Mouse (Mus musculus) heart, adult 9 months (tissue): ENCODE data around the gene Spp2.
"Not testable (repeated sequence)": the region's sequence is repeated elsewhere in the genome, so short reads cannot be mapped to it uniquely, and the experiment has no call there.

ENCODE experiments used
- DNase-seq, 2 experiments: peaks; one replicate each; pipeline ENCODE4 v3.0.0; 2022; ENCODE audit warnings: low spot score in 2 of 2

The Spp2 gene

GRCm38 (mm10) chr1:88433096-88433883 is 26.5 kb downstream of the Spp2 start:
- no peak for DNase-seq

DNA sequence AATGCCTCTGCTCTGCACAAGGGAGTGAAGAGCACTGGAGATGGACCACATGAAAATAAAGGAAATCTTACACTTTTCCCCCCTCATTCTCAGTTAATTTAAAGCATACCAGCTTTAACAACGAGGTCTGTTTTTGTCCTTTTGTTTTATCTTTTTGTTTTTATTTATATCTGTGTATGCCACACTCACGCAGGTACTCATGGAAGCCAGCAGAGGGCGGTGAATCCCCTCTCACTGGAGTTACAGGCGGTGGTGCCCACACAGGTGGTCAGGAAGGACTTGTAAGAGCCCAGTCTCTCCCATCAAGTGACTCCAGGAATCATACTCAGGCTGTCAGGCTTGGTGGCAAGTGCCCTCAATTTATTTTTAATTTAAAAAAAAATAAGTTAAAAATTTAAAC is 27.3 kb downstream of the Spp2 start:
- DNase-seq: no peak

DNA sequence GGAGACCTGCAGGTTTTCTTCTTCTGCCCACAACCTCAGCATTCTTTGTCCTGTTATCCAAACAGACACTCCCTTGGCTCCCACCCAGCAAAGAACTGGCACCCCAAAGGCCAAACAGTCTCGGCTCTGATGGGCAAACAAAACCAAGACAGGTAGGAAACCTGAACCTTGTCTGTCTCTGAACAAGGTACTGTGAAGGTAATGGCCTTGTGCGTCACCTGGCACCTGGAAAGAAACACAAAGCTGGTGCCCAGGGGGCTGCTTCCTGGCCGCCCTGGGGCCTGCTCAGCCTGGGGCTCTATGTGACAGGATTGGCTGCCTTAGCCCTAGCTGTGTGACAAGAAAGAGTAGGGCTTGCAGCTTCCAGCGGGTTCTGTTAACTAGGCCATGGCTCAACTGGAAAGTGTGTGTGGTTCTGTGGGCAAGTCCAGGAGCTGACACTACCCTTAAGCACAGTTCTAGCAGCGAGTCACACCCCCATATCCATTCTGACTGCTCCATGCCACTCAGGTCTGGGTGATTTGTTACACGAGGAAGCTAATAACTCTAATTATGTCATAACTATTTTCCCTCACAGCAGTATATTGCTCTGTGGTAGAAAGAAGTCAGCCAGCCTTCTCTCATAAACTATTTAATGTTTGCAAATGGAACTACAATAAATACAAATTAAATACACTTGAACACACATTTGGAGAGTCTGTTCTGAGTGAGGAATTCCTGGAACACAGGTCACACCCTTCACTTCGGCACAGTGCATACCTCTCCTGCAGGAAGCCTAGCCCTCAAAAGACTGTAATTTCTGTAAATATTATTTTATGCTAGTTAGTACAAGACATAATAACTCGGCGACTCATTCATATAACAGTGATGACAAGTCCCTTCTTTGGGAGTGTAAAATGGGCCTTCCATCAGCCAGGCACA is 30.7 kb downstream of the Spp2 start:
- no peak for DNase-seq

- DNase-seq: no peak
Measured at GRCm38 (mm10) chr1:88443383-88443782, 36.6 kb downstream of the Spp2 start.

DNA sequence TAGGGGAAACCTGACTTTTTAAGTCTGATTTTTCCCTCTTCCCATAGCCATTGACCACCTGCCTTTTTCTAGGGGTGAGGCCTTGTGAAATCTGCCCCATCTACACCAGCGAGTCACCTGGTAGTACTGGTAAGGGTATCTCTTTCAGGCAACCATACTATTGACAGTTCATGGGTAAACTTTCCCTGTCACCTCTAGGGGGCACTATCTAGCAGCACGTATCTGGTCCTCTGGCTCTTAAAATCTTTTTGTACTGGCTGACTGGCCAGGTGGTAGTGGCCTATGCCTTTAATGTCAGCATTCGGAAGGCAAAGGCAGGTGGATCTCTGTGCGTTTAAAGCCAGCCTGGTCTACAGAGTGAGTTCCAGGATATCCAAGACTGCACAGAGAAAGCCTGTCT is 38.6 kb downstream of the Spp2 start:
- DNase-seq: no peak

DNA sequence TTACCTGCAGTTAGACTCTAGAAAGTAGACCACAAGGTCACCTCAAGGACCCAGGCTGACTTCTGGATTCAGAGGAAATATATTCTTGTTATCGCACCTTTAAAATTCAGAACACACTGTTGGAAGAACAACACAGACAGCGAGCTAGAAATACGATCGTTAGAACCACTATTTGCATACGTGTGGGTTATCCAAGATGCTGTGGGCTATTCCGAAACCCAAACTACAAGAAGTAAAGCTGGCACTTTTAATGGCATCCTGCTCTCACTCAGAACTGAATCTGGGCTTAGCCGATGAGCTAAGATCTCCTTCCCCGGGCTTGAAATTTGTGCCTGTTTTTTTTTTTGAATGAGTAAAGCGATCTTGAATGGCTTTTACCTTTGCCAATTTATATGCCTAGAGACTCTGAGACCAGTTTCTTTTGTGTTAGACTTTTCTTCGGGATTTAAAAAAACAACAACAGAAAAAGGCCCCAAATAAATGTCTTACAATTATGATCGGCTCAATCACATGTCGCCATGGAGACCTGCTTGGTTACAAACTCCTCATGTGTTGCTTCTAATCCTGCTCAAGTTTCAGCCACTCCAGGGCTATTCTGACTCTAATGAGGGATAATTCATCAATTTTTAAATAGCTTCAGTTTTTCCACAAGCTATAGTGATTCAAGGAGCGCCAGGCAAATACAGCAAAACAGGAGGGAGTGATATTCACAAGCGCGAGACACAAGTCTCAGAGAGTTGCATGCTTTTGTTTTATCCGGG is 39.7 kb downstream of the Spp2 start:
- DNase-seq: no peak

GRCm38 (mm10) chr1:88447483-88447882 is 40.7 kb downstream of the Spp2 start:
- DNase-seq: no peak

DNA sequence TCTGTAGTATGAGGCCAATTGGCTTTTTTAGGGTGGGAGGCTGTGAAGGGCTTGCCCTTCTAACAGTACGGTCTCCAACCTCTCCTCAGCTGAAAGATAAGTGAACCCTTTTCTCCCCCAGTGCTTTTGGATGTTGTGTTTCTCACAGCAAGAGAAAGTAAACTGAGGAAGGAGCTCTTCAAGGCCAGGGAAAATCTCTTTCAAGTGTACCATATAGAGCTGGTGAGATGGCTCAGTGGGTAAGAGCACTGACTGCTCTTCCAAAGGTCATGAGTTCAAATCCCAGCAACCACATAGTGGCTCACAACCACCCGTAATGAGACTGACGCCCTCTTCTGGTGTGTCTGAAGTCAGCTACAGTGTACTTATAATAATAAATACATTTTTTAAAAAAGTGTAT is 41.3 kb downstream of the Spp2 start:
- DNase-seq: not testable (repeated sequence)

- no peak for DNase-seq
Measured at GRCm38 (mm10) chr1:88449741-88450140, 43.0 kb downstream of the Spp2 start.

DNA sequence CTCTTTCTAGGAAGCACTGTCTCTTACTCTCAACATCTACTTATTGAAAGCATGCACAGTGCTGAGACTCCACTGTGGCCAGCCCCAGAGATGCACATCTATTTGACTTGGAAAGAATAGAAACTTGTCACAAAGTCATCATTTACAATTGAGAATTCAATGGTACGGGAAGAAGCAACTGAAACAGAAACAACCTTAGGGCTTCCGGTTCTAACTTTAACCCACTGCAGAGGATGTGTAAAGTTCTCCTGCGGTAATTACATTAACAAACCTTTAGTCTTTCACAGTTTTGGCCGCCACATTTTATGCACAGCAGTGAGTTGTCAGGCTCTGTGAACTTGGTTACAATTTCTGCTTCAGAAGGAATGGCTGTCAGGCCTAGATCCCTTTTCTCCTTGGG is 43.9 kb downstream of the Spp2 start:
- DNase-seq: no peak

DNA sequence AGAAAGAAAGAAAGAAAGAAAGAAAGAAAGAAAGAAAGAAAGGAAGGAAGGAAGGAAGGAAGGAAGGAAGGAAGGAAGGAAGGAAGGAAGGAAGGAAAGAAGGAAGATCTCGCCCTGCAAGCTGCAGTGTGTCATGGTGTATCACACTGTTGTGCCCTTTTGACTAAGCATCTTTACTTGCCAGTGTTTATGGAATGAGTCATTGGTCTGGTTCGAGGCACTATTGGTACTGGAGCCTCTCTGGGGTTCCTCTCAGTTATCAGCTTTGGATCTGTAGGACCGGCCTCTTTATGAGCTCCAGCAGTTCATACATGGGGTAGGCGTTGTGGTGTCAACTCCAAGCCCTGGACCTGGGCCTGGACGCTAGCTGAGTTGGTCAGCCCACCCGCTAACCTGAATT is 45.4 kb downstream of the Spp2 start:
- DNase-seq: no peak

DNA sequence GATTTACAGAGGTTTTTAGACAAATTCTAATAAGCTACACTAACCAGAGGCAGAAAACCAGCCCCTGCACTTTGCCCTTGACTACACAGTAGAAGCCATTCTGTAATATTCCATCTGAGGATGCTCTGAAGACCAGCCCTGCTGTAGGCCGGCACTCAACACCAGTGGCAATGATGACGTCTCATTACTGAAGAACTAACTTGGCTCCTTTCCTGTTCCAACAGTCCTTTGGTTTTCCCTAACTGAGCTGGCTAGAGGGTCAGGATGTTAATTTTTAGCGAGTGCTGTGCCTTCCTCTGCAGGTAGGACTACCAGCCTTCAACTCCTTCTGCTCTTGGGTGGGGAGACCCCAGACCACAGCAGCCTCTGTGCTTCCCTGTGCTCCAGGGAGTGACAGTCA is 47.9 kb downstream of the Spp2 start:
- DNase-seq: no peak

DNA sequence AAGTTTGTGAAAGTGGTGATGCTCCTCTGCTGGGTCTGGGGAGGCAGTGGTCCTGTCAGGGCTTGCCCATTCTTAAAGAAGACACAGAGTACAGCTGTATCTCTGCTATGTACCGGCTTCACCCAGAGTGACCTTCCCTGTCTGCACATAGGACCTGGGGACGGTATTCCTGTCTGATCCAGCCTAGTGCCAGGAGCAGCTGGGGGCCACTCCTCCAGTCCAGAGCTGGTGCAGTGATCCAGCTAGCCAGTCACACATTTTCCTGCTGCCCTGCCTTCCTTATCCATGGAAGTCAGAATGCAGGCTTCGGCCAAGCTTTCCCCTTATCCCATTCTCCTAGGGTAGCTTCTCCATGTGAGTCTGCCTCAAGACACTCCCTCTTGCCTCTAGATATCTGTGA is 49.0 kb downstream of the Spp2 start:
- DNase-seq: no peak

GRCm38 (mm10) chr1:88456451-88457072 is 49.8 kb downstream of the Spp2 start:
- peak; percentile 52 to 70 for DNase-seq

DNA sequence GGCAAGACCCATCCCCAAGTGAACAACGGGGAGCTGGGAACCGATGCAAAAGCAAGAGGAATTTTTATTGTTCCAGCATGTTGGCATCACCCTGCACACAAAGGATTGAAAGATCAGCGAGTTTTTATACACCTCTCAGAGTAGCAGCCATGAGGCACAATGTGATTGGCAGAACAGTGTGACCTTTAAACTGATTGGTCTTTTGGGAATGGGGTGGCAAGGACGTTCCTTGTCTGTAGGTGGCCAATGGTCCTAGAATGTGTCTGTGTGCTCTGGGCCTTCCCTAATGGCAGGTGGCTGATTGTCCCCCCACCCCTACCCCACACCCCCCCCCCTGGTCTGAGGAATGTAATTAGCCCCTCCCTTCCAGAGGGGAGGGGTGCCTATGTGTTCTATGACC is 52.4 kb downstream of the Spp2 start:
- no peak for DNase-seq

DNA sequence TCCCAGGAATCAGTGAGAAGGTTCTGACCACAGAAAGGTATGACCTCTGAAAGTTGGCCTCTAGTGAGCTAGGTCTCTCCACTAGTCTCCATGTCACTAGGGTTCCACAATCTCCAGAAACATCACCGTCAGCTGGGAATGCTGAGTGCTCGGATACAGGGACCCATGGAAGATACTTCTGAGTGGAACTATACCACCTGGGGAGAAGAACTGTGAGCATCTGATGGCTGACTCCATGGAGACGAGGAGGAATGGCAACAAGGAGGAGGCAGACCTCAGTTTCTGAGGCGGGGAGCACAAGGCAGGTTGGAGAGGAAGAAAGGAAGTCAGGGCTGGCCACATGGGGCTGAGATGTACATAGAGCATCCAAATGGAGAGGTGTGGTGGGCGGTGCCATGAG is 52.9 kb downstream of the Spp2 start:
- no peak for DNase-seq

DNA sequence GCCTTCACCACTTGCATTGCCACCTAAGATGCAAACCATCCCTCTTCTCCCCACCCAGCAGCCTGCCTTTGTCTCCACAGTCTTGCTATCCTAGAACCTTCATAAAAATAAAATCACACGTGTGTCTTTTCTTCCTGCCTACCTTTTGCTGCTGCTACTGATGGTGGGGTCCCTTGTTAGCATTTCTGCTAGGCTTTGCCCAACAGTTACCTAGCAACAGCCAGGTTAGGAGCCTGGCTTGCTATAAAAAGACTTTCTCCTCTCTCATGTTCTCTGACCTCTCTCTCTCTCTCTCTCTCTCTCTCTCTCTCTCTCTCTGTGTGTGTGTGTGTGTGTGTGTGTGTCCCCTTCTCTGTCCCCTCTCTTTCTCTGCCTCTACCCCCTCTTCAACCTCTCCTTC is 54.3 kb downstream of the Spp2 start:
- DNase-seq: no peak

DNA sequence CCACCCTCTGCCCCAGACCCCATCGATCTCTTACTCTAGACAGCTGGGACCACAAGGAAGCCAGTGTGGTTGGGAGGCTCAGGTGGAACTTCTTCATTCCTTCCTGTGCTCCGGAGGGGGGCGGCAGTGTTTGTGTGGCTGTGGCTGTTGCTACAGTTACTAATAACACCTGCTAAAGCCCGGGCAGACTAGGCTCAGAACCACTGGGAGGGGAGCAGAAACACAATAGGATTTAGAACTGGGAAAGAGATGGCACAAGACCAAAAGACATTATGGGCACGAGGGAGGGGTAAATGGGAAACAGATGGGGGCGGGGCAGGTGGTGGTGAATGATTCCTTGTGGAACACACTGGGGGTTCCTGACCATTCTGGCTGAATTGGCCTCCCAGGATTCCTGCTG is 55.7 kb downstream of the Spp2 start:
- no peak for DNase-seq

GRCm38 (mm10) chr1:88463241-88463640 is 56.5 kb downstream of the Spp2 start:
- no peak for DNase-seq

GRCm38 (mm10) chr1:88464109-88464905 is 57.5 kb downstream of the Spp2 start:
- DNase-seq: no peak

DNA sequence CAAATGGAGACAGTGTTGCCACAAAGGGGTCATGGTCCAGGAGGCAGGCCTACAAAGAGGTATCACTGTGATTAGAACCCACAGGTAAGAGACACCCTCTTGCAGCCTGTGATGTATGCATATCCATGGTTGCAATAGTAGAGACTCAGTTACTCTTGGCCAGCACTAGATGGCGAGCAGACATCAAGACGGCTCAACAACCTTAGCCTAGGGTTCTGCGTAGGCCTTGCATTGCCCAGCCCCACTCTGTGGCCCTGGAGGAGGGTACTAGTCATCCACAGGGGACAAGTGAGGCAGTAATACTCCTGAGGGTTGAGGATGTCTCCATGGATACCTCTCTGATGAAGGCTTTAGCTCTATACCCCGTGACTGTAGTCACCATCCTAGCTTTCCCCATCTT is 59.0 kb downstream of the Spp2 start:
- no peak for DNase-seq
